Mouse (Mus musculus) lung, postnatal 0 days (tissue): ENCODE results near the gene Kmt2a. TPM values are rescaled to one million over a fixed set of nuclear protein-coding genes. Genes with fewer than 3 reads are reported as not detected.

Experiments
- ATAC-seq: fragments of 200-750 bp; cut with Nextera tagmentation; 2 replicates; pipeline ENCODE4 v1.8.0; 2017; ENCODE audit warnings: moderate library complexity
- DNase-seq: peaks from one replicate; pipeline ENCODE4 v3.0.0-alpha.2; 2016; ENCODE audit warnings: low spot score
- H3K27ac ChIP-seq: fragments of 300-500 bp; sonication (generic); 2 replicates; pipeline ENCODE4 v1.5.1; 2014; ENCODE audit warnings: antibody characterized with exemption, mild to moderate bottlenecking, low read length, mixed read lengths
- H3K27me3 ChIP-seq: fragments of 300-500 bp; sonication (generic); replicated peaks from 2 replicates; pipeline ENCODE4 v1.6.1; 2014; ENCODE audit warnings: low read length, mixed read lengths; ENCODE audit not compliant: insufficient read depth
- H3K36me3 ChIP-seq: fragments of 300-500 bp; sonication (generic); 2 replicates; pipeline ENCODE4 v1.6.1; 2014; ENCODE audit warnings: low read length, mixed read lengths; ENCODE audit not compliant: insufficient read depth
- H3K4me1 ChIP-seq: fragments of 300-500 bp; sonication (generic); 2 replicates; pipeline ENCODE4 v1.6.1; 2014; ENCODE audit warnings: antibody characterized with exemption, low read depth, low read length, mixed read lengths; ENCODE audit not compliant: insufficient read depth
- H3K4me2 ChIP-seq: fragments of 300-500 bp; sonication (generic); replicated peaks from 2 replicates; pipeline ENCODE4 v1.6.1; 2014; ENCODE audit warnings: low read depth, mild to moderate bottlenecking, low read length, moderate library complexity, mixed read lengths
- H3K4me3 ChIP-seq: fragments of 300-500 bp; sonication (generic); 2 replicates; pipeline ENCODE4 v1.5.1; 2014; ENCODE audit warnings: low read depth, low read length
- H3K9ac ChIP-seq: fragments of 300-500 bp; sonication (generic); replicated peaks from 2 replicates; pipeline ENCODE4 v1.6.1; 2014; ENCODE audit warnings: low read depth, mild to moderate bottlenecking
- H3K9me3 ChIP-seq: fragments of 300-500 bp; sonication (generic); 2 replicates; pipeline ENCODE4 v1.6.1; 2016; ENCODE audit warnings: low read length, mixed read lengths
- CTCF ChIP-seq: IDR thresholded peaks from 2 replicates; pipeline ENCODE4 v1.5.1; 2016; ENCODE audit warnings: antibody characterized with exemption, mild to moderate bottlenecking
- EP300 ChIP-seq: IDR thresholded peaks from 2 replicates; pipeline ENCODE4 v1.6.1; 2016; ENCODE audit warnings: antibody characterized with exemption, mild to moderate bottlenecking, control low read depth
- WGBS: fragments of 180-500 bp; shearing (Covaris S2); extraction: QIAGEN DNeasy Blood & Tissue Kit; methylation state at CpG from one replicate; pipeline ENCODE4 v1.1.7; 2014; 5-methylcytosine and 5-hydroxymethylcytosine counted together
- polyA plus RNA-seq: library from polyadenylated mRNA; unstranded; fragments of >200 nt; fragmentation: Nextera tagmentation; extraction: Ambion mirVana; gene quantifications from 2 replicates; pipeline ENCODE4 v1.2.1, GENCODE M21; 2015

Gene Kmt2a
- polyA plus RNA-seq, 1 experiment from 2014 or later = 6.9 TPM

DNA sequence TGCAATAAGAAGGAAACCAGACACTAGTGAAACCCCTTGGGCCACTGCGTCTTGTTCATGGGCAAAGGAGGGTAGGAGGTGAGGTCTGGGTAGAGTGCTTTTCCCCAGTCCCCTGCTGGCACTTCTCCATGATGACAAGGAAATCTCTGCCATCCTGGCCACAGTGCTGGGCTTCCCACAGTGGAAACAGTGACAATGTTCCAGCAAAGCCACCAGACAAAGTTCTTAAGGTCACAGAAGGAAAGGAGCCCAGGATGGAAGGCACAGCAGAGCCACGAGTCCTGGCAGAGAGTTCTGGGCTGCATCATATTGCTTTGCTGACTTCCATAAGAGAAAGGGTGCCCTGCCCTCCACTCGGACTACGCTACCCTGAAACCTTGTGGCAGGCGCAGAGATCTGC, 75.6 kb downstream of the Kmt2a start:
- TF ChIP-seq EP300 (no peak), CTCF (no peak)
- Histone ChIP-seq H3K27ac (no peak overlapping the region), H3K9me3 (no peaks in the 10 kb centered on the region), H3K4me3 (no peak overlapping the region), H3K9ac (no peak overlapping the region), H3K4me2 (no peak overlapping the region), H3K4me1 (no peaks in the 10 kb centered on the region), H3K36me3 (peaks cover 38% of the 10 kb centered on the region; the same call in 1 of the 2 replicates), H3K27me3 (no peaks in the 10 kb centered on the region)
- 90% methylated on average over 5 of the region's 5 CpGs for WGBS
- DNase-seq = no peak
- no peak for ATAC-seq

DNA sequence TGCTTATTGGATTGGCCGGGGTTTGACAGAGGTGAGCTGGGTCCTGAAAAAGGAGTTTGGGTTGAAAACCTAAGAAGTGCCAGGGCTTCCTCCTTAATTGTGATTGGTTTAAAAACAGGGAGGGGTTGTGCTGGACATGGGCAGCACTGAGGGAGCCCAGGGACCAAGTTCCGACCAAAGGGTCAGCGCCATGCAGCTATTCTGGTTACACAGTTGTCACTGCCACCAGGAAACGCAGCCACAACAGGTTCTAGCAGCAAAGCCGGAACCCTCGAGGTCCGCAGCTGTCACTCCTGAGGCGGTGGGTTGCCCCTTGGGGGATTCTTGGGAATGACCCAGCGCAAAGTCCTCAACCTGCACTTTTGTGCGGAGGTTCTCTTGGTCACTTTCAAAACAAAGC, 76.4 kb downstream of the Kmt2a start:
- no peak overlapping the region for H3K27ac ChIP-seq
- no peak for DNase-seq
- no peak overlapping the region for H3K4me2 ChIP-seq
- TF ChIP-seq EP300 (no peak), CTCF (no peak)
- H3K9ac ChIP-seq = no peak overlapping the region
- H3K27me3 ChIP-seq = no peaks in the 10 kb centered on the region
- H3K36me3 ChIP-seq = peaks cover 30% of the 10 kb centered on the region; the same call in 1 of the 2 replicates
- no peaks in the 10 kb centered on the region for H3K4me1 ChIP-seq
- H3K9me3 ChIP-seq = no peaks in the 10 kb centered on the region
- H3K4me3 ChIP-seq = no peak overlapping the region
- no peak for ATAC-seq
- 90% methylated on average over 10 of the region's 10 CpGs for WGBS

DNA sequence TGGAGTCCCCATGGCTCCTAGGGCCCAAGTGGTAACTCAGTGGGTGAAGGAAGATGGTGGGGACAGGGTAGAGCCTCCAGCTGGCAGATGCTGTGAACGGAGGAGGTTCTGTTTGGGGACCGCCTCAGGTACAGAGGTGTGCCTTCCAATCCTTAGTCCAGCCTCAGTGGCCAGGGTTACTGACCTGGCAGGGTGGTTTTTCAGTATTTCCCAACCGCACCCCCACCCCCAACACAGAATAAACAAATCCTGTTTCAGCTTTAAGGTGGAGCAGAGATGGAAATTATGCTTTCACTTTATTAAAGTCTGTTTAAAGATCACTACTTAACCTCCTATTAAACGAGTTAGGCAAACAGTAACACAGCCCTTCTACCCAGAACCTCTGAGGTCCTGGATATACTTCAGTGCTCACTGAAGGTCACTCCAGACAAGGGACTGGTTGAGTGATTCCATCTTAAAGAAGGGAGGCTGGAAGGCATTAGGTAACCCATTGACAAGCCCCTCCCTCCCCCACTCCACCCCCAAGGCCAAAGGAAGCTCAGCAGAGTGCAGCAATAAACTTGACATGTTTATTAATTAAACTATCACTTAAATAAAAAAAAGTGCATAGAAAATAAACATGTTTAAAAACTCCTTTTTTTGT, 78.2 kb downstream of the Kmt2a start, which contains the start of gene Ttc36:
Ttc36 (minus strand) TSS at position 265 of the 643 bp plus-strand sequence.
- peak; percentile 75 for ATAC-seq
- peak; percentile 63 for TF ChIP-seq EP300
- no peak for TF ChIP-seq CTCF

DNA sequence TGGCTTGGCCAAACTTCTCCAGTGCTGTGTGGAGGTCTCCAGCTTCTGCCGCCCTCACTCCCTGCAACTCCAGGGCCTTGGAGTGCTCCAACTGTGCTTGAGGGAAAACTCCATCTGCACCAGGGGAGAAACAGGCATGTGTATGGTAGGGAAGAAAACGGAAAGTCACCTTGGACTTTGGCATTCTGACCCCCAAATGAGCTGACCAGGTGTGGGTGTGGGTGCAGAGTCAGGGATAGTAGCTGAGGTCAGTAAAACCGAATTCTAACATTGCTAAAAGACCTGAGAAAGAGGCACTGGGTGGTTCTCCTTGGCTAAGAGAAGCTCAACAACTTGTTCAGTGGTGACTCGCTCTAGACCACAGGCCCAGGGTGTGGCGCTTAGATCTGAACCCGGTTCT, 79.4 kb downstream of the Kmt2a start:
- Histone ChIP-seq H3K4me2 (no peak overlapping the region), H3K4me3 (no peak overlapping the region), H3K4me1 (peaks cover 4% of the 10 kb centered on the region; the same call in 1 of the 2 replicates), H3K9ac (no peak overlapping the region), H3K36me3 (0 out of 2 replicates have a peak, but pooled peaks cover 7% of the 10 kb centered on the region), H3K27me3 (no peaks in the 10 kb centered on the region), H3K9me3 (no peaks in the 10 kb centered on the region), H3K27ac (no peak overlapping the region)
- 62% methylated on average over 6 of the region's 6 CpGs for WGBS
- TF ChIP-seq EP300 (no peak), CTCF (no peak)
- no peak for DNase-seq
- no peak for ATAC-seq

More for the DNA sequence above, 78.2 kb downstream of the Kmt2a start, which contains the start of gene Ttc36:
- no peaks in the 10 kb centered on the region for H3K9me3 ChIP-seq
- DNase-seq = peak; percentile 83
- no peak within 1 kb of the TSS for H3K9ac ChIP-seq
- H3K4me1 ChIP-seq = peaks cover 4% of the 10 kb centered on the region; the same call in 1 of the 2 replicates
- H3K4me3 ChIP-seq = no peak within 1 kb of the TSS
- no peak within 1 kb of the TSS; the same call in 1 of the 2 replicates for H3K4me2 ChIP-seq
- no peaks in the 10 kb centered on the region for H3K27me3 ChIP-seq
- peak within 1 kb of the TSS; percentile 51; the same call in 1 of the 2 replicates for H3K27ac ChIP-seq
- 40% methylated on average over 4 of the region's 4 CpGs for WGBS
- peaks cover 13% of the 10 kb centered on the region; the same call in 1 of the 2 replicates for H3K36me3 ChIP-seq

DNA sequence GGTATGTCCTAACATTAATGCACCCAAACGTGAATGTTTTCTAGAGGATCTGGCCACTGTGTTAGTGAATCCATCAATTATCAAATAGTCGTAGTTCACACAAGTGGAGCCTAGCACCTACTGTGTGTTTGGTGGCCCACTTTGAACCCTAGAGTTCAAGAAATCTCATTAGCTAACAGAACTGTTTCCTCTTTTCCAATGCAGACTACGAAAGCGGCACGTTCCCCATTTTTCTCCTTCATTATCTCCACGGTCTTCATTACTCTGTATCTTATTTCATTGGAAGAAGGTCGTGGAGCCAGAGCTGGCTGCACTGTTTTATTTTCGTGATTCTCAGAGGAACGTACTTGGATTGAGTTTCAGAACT, 81.2 kb downstream of the Kmt2a start:
- H3K27ac ChIP-seq = no peak overlapping the region
- ATAC-seq (no peak), DNase-seq (no peak)
- peak overlapping the region; percentile 93 for H3K4me2 ChIP-seq
- H3K36me3 ChIP-seq = 0 out of 2 replicates have a peak, but pooled peaks cover 4% of the 10 kb centered on the region
- 38% methylated on average over 9 of the region's 9 CpGs for WGBS
- H3K9me3 ChIP-seq = no peaks in the 10 kb centered on the region
- TF ChIP-seq EP300 (no peak), CTCF (no peak)
- H3K4me1 ChIP-seq = peaks cover 4% of the 10 kb centered on the region; the same call in 1 of the 2 replicates
- no peak overlapping the region for H3K9ac ChIP-seq
- H3K4me3 ChIP-seq = peak overlapping the region; percentile 51
- H3K27me3 ChIP-seq = no peaks in the 10 kb centered on the region

DNA sequence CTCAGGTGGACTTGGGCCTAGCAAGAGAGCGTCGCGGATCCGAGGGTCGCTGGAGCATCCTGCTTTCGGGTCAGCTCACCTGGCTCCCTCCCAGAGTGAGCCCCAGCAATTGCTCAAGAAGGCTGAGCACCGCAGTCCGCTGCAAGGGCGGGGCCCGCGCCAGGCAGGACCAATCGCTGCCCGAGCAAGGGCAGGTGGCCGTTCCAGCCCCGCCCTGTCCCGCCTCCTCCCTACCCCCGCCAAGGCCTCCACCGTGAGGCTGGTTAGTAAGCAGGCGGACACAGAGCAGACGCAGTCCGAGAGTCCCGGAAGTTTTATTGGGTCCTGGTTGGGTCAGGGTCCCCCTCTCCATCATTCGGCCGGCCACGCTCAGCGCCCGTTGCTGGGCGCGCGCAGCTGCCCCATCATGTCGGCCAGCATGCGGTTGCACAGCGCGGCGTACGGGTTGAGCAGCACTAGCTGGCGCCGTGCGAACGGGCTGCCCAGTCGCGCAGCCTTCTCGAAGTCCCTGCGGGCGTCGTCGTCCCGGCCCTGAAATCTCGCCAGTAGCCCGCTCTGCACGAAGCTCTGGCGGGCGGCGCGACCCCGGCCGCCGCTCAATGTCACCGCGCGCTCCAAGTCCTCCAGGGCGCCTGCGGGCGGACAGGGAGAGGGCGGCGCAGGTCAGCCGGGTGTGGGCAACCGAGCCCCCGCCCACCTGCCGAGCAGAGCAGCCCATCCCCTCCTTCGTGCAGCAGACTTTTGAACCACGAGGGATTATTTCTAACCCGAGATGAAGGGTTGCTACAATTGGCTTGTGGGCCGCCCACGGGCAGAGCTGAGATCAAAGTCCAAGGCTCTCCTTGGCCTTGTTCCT, 81.8 kb downstream of the Kmt2a start, which contains the start of gene Tmem25:
Tmem25 (minus strand) TSS at position 206 of the 856 bp plus-strand sequence.
- Histone ChIP-seq H3K27ac (peak within 1 kb of the TSS; percentile 51), H3K4me3 (peak within 1 kb of the TSS; percentile 51), H3K36me3 (no peaks in the 10 kb centered on the region), H3K4me2 (peak within 1 kb of the TSS; percentile 93), H3K9me3 (no peaks in the 10 kb centered on the region), H3K4me1 (peaks cover 4% of the 10 kb centered on the region; the same call in 1 of the 2 replicates), H3K9ac (peak within 1 kb of the TSS; percentile 29; the same call in 1 of the 2 replicates), H3K27me3 (no peaks in the 10 kb centered on the region)
- 2% methylated on average over 68 of the region's 75 CpGs for WGBS
- TF ChIP-seq CTCF (no peak), EP300 (no peak)
- peak; percentile 85 for DNase-seq
- ATAC-seq = peak; percentile 92
